Mouse (Mus musculus): Measurements from ENCODE around the gene Ptgds. TPM values are rescaled to one million over a fixed set of nuclear protein-coding genes. Genes with fewer than 3 reads are reported as not detected.

The Ptgds gene
- total and polyA plus RNA-seq, 3 experiments: 0.37 to 0.46 TPM; not detected in 1

DNA sequence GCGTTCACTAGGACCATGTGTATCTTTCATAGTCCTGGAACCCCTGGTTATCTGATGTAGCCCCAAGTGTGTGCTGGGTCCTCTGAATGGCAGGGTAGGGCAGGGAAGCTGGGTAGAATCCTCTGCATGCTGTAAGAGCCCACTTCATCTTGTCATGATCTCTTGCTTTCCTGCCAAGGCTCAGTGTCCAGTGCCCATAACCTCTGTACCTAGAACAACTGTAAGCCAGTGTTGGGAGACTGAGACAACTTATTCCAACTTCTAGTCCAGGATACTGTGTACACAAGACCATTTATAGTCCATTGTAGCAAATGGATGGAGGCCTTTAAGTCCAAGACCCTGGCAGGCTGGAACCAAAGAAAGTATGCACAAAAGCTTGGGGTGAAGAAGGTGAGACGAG lies 4.6 kb downstream of the Ptgds start:
- 0 out of 2 replicates have a peak, but pooled peaks cover under 1% of the 10 kb centered on the region for H3K79me2 ChIP-seq (replicated peaks; ENCODE audit: control insufficient read depth, extremely low read depth, insufficient read depth, poor library complexity, severe bottlenecking)
- H3K36me3 ChIP-seq (replicated peaks in 1 of 2; ENCODE audit: control insufficient read depth in 1 of 2, insufficient read depth in 1 of 2, low read length in 1 of 2): no peaks in the 10 kb centered on the region
- H3K4me1 ChIP-seq (ENCODE audit: control insufficient read depth in 1 of 2, insufficient read depth in 2 of 2): peaks cover 30 to 68% of the 10 kb centered on the region in 2 experiments
- H3K4me2 ChIP-seq (ENCODE audit: insufficient read depth, low read depth, poor library complexity, severe bottlenecking): no peak overlapping the region
- DNase-seq (ENCODE audit: extremely low read depth): no peak
- no peak for TF ChIP-seq TCF12 (IDR thresholded peaks at IDR 0.05; ENCODE audit: low read depth, low read length)
- TF ChIP-seq MAFK (IDR thresholded peaks at IDR 0.05; ENCODE audit: insufficient replicate concordance, low read length): no peak
- TF ChIP-seq UBTF (IDR thresholded peaks at IDR 0.05; ENCODE audit: low read depth, low read length): no peak
- TF ChIP-seq USF2 (conservative IDR thresholded peaks at IDR 0.05; ENCODE audit: low read depth, low read length): no peak
- no peak for TF ChIP-seq HCFC1 (IDR thresholded peaks at IDR 0.05; ENCODE audit: low read depth, low read length)
- no peak for TF ChIP-seq GABPA (IDR thresholded peaks at IDR 0.05; ENCODE audit: insufficient replicate concordance, low read depth, low read length)
- TF ChIP-seq SMC3 (IDR thresholded peaks at IDR 0.05; ENCODE audit: low read depth, low read length): no peak
- no peak for TF ChIP-seq TBP (conservative IDR thresholded peaks at IDR 0.05; ENCODE audit: low read depth, low read length)
- TF ChIP-seq RCOR1 (conservative IDR thresholded peaks at IDR 0.05; ENCODE audit: low read depth, low read length): no peak
- no peak for TF ChIP-seq CTCF (conservative IDR thresholded peaks at IDR 0.05 in 1 of 2, IDR thresholded peaks at IDR 0.05 in 1 of 2; ENCODE audit: low read depth in 2 of 2, low read length in 2 of 2)
- TF ChIP-seq NELFE (IDR thresholded peaks at IDR 0.05; ENCODE audit: low read depth, low read length): no peak
- no peak for TF ChIP-seq IRF4 (IDR thresholded peaks at IDR 0.05; ENCODE audit: low read depth, low read length)
- TF ChIP-seq MYC (IDR thresholded peaks at IDR 0.05; ENCODE audit: low read depth, low read length): no peak
- TF ChIP-seq MAX (IDR thresholded peaks at IDR 0.05; ENCODE audit: low read length): no peak
- no peak for TF ChIP-seq ELF1 (IDR thresholded peaks at IDR 0.05; ENCODE audit: low read depth, low read length)
- H3K27ac ChIP-seq (ENCODE audit: insufficient read depth, low read depth): peak overlapping the region; percentile 44
- peak overlapping the region; percentile 50 for H3K9ac ChIP-seq (ENCODE audit: insufficient read depth, low read depth)
- H3K4me3 ChIP-seq (replicated peaks in 1 of 3; ENCODE audit: low read depth in 2 of 3, low read length in 2 of 3, poor library complexity in 1 of 3): peak overlapping the region in 1 of 3 experiments; percentile 44
- no peaks in the 10 kb centered on the region for H3K27me3 ChIP-seq (replicated peaks)
- dilution Hi-C loops (cut with MboI; ENCODE audit: extremely low pct_ligation_motif_present, extremely low pct_unique_long_range_greater_than_20kb, low sequenced_read_pairs): no loop called here
- in situ Hi-C loops (cut with MboI; ENCODE audit: low pct_ligation_motif_present, low pct_unique_long_range_greater_than_20kb, low sequenced_read_pairs): no loop called here
- no peaks in the 10 kb centered on the region for H3K9me3 ChIP-seq (replicated peaks; ENCODE audit: low read length)

DNA sequence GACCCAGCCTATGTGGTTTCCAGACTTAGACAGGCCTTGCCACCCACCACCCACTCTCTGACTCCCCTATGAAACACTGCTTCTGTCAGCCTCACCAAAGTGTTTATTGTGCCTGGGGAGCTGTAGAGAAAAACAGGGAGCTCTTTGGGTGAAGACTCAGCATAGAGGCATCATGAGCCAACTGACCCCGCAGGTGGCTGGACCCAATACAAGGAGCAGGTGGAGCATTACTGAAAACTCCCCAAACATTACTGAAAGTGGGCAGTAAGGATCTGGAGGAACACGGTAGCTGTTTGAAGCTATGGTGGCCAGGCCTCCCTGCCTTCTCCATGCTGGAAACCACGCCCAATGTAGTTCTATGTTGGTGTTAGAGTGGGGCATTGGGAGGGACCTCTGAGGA lies 6.2 kb downstream of the Ptgds start:
- DNase-seq (ENCODE audit: extremely low read depth): no peak
- no peak overlapping the region for H3K27ac ChIP-seq (ENCODE audit: insufficient read depth, low read depth)
- peaks cover 33 to 70% of the 10 kb centered on the region in 2 experiments for H3K4me1 ChIP-seq (ENCODE audit: control insufficient read depth in 1 of 2, insufficient read depth in 2 of 2)
- H3K9me3 ChIP-seq (replicated peaks; ENCODE audit: low read length): no peaks in the 10 kb centered on the region
- H3K4me3 ChIP-seq (replicated peaks in 1 of 3; ENCODE audit: low read depth in 2 of 3, low read length in 2 of 3, poor library complexity in 1 of 3): no peak overlapping the region
- peaks cover 2% of the 10 kb centered on the region; the same call in 1 of the 2 replicates for H3K79me2 ChIP-seq (replicated peaks; ENCODE audit: control insufficient read depth, extremely low read depth, insufficient read depth, poor library complexity, severe bottlenecking)
- TF ChIP-seq HCFC1 (IDR thresholded peaks at IDR 0.05; ENCODE audit: low read depth, low read length): no peak
- no peak for TF ChIP-seq RAD21 (IDR thresholded peaks at IDR 0.05; ENCODE audit: low read depth, low read length)
- TF ChIP-seq RCOR1 (conservative IDR thresholded peaks at IDR 0.05; ENCODE audit: low read depth, low read length): no peak
- TF ChIP-seq POLR2A (IDR thresholded peaks at IDR 0.05; ENCODE audit: low read depth, low read length): no peak
- no peak for TF ChIP-seq ETS1 (conservative IDR thresholded peaks at IDR 0.05; ENCODE audit: low read depth, low read length)
- TF ChIP-seq MXI1 (IDR thresholded peaks at IDR 0.05; ENCODE audit: low read depth, low read length): no peak
- TF ChIP-seq MAX (IDR thresholded peaks at IDR 0.05; ENCODE audit: low read length): no peak
- TF ChIP-seq SMC3 (IDR thresholded peaks at IDR 0.05; ENCODE audit: low read depth, low read length): no peak
- TF ChIP-seq CTCF (conservative IDR thresholded peaks at IDR 0.05 in 1 of 2, IDR thresholded peaks at IDR 0.05 in 1 of 2; ENCODE audit: low read depth in 2 of 2, low read length in 2 of 2): no peak
- TF ChIP-seq MEF2A (IDR thresholded peaks at IDR 0.05; ENCODE audit: borderline replicate concordance, low read depth, low read length): no peak
- no peak for TF ChIP-seq JUN (IDR thresholded peaks at IDR 0.05; ENCODE audit: insufficient read depth, low read depth, low read length)
- peaks cover under 1 to 9% of the 10 kb centered on the region in 2 experiments for H3K36me3 ChIP-seq (replicated peaks in 1 of 2; ENCODE audit: control insufficient read depth in 1 of 2, insufficient read depth in 1 of 2, low read length in 1 of 2)
- in situ Hi-C loops (cut with MboI; ENCODE audit: low pct_ligation_motif_present, low pct_unique_long_range_greater_than_20kb, low sequenced_read_pairs) (no loop called here), dilution Hi-C loops (cut with MboI; ENCODE audit: extremely low pct_ligation_motif_present, extremely low pct_unique_long_range_greater_than_20kb, low sequenced_read_pairs) (no loop called here)
- no peaks in the 10 kb centered on the region for H3K27me3 ChIP-seq (replicated peaks)
- no peak overlapping the region for H3K9ac ChIP-seq (ENCODE audit: insufficient read depth, low read depth)
- no peak overlapping the region for H3K4me2 ChIP-seq (ENCODE audit: insufficient read depth, low read depth, poor library complexity, severe bottlenecking)

Data from CH12.LX (cell line).